Mouse (Mus musculus): ENCODE measurements around the gene Chst5.
"Not testable (repeated sequence)": the region's sequence is repeated elsewhere in the genome, so short reads cannot be mapped to it uniquely, and the experiment has no call there.

Gene Chst5

GRCm38 (mm10) chr8:111909621-111910450 lies at the start of gene Chst5:
Gene Chst5 (minus strand): TSS chr8:111910447.
- peak in 1 of 2 experiments; percentile 25 for DNase-seq

- no peak for DNase-seq
Observed at GRCm38 (mm10) chr8:111957231-111957630, 47.0 kb upstream of the Chst5 start.

DNA sequence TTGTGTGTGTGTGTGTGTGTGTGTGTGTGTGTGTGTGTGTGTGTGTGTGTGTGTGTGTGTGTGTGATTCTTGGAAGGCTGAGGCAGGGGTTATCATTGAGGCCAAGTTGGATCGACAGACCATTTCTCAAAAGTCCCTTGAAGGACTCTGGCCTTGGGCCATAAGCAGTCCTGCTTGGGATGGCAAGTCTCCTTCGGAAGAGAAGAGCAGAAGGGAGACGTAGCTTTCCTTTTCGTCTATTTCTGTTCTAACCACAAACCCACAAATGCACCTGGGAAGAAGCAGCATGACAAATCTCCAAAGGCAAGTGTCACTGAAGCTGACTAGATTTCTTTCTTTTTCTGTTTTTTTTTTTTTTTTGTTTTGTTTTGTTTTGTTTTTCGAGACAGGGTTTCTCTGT lies 45.6 kb upstream of the Chst5 start:
- no peak for DNase-seq

- DNase-seq, result no peak
Observed at GRCm38 (mm10) chr8:111954844-111955594, 44.8 kb upstream of the Chst5 start.

GRCm38 (mm10) chr8:111951936-111952335 lies 41.7 kb upstream of the Chst5 start:
- no peak for DNase-seq

GRCm38 (mm10) chr8:111951317-111951716 lies 41.1 kb upstream of the Chst5 start:
- DNase-seq, result peak in 1 of 2 experiments; percentile 5

GRCm38 (mm10) chr8:111950846-111951245 lies 40.6 kb upstream of the Chst5 start:
- no peak for DNase-seq

DNA sequence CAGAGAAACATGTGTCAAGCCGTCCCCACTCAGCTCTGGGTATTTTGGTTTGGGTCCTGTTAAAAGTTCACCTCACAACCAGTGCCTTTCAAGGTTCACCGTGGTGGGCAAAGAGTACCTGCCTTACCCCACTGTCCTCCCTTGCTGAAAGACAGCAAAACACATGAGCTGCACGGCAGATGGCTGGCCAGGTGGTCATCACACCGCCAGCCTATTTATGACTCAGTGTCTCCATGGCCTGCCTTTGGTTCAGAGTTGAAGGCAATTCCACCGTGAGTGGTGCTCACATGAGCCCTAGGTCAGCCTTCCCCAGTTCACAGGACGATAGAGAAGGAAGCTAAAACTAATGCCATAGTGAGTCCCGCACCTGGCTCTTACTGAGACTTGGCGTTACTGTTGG lies 37.7 kb upstream of the Chst5 start:
- DNase-seq, result no peak

GRCm38 (mm10) chr8:111947144-111947543 lies 36.9 kb upstream of the Chst5 start:
- no peak for DNase-seq

DNA sequence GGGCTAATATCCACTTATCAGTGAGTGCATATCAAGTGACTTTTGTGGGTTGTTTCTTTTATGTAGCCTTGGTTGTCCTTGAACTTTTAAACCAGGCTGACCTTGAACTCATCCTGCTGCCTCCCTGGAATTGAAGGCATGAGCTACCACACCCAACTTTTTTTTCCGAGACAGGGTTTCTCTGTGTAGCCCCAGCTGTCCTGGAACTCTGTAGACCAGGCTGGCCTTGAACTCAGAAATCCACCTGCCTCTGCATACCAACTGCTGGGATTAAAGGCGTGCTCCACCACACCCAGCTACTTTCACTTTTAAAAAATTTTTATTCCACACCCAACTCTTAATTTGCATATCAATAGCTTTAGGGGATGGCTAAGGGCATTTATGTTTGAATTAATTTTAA lies 33.3 kb upstream of the Chst5 start:
- DNase-seq, result no peak

- DNase-seq, result peak; percentile 59 to 61
Observed at GRCm38 (mm10) chr8:111941101-111941454, 30.8 kb upstream of the Chst5 start.

DNA sequence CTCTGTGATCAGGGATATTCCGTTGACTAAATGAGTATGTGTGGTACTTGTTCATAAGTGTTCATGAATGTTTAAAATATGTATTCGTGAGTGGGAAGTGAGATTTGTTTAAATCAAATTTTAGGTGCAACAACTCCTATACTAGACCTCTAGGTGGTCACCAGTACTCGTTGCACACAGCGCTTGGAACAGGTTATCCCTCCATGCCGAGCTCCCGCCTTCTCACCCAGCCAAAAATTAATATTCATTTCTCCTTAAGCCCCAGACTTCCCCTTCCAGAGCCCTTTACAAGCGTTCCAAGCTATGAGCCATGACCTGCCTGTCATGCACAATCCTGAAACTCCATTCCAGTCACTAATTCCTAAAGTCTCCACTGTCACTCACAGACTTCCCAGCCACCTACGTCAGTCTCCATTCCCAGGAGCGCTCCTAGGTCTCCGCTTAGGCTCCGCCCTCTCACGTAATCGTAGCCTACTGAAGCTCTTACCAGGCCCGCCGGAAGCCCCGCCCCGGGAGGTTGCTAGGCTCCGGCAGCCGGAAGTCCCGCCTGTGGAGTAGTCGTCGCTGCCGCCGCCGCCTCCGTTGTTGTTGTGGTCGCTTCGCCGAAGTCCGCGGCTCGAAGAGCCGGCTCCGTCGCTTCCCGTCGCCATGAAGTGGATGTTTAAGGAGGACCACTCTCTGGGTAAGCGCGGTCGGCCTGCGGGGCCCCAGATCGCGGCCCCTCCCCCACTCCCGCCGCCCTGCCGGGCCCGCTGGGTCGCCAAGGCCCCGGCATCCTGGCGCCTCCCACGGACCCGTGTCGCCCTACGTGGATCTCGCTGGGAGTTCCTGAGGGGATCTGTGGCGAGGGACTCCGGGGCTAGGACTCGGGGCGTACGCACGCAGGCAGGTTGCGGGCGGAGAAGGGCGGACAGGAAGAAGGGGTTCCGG lies 30.2 kb upstream of the Chst5 start, which contains the start of gene Gabarapl2:
Gene Gabarapl2 (plus strand): TSS at position 533 of the 930 bp plus-strand sequence.
- DNase-seq, result peak; percentile 97 to 98

DNA sequence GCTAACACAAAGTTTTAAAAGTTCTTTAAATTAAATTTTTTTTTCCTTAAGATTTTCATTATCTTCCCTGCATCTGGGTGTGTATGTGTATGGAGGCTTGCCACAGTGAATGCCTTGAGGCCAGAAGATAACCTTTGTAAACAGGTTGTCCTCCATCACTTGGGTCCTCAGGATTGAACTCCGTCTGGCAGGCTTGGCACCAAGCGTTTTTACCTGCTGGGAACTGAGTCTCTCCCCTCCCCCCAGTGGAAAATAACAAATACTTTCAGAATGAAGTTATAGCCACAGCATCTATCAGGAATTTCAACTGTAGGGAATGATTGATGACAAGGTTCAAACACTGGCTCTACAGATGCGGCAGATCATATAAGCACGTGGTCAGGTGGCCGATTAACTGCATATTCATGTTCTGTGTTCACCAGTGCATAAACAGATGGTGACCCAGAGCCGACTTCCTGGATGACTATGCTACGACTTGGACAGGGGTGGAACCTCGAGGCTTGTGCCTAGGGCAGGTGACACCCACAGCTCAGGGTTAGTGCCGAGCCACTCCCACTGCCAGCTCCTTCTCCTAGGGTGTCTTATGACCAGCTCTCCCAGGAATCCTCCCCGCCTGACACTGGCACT lies 29.4 kb upstream of the Chst5 start:
- peak; percentile 42 to 58 for DNase-seq

DNA sequence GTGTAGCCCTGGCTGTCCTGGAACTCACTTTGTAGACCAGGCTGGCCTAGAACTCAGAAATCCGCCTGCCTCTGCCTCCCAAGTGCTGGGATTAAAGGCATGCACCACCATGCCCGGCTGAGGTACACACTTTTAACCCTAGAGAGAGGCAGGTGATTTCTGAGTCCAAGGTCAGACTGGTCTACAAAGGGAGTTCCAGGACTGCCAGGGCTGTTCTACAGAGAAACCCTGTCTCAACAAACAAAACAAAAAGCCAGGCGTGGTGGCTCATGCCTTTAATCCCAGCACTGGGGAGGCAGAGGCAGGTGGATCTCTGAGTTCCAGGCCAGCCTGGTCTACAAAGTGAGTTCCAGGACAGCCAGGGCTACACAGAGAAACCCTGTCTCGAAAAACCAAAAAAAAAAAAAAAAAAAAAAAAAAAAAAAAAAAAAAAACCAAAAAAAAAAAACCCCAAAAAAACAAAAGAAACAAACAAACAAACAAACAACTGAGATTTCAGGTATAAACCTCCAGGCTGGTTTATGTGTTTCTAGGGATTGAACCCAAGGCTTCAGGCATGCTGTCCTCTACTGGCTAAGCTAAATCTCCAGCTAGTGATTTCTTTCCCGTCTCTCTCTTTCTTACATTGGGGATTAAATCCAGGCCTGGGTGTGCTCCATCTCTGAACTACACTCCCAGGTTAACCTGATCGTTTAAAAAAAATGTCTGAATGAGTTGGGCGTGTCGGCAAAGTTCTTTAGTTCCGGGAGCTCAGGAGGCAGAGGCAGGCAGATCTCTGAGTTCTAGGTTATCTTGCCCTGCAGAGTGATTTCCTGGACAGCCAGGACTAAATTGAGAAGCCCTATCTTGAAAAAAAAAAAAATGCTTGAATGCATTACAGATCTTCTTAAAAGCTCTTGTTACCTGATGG lies 28.1 kb upstream of the Chst5 start:
- not testable (repeated sequence) for DNase-seq

DNA sequence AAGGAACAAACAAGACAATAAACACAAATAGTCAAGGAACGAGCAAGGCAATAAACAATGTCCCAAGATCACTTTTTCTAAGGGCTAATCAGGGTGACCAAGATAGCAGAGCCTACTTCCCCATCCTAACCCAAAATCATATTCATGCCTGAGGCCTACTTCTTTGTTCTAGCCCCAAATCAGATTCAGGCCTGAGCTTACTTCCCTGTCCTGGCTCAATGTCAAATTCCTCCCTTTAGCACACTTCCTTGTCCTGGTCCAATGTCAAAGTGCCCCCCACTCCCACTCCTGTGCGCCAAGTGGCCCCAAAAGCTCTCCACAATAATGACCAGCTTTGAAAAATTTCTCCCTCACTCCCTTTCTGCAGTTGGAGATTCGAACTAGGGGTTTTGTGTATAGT lies 26.9 kb upstream of the Chst5 start:
- DNase-seq, result no peak

- DNase-seq, result no peak
Observed at GRCm38 (mm10) chr8:111934201-111934600, 24.0 kb upstream of the Chst5 start.

DNA sequence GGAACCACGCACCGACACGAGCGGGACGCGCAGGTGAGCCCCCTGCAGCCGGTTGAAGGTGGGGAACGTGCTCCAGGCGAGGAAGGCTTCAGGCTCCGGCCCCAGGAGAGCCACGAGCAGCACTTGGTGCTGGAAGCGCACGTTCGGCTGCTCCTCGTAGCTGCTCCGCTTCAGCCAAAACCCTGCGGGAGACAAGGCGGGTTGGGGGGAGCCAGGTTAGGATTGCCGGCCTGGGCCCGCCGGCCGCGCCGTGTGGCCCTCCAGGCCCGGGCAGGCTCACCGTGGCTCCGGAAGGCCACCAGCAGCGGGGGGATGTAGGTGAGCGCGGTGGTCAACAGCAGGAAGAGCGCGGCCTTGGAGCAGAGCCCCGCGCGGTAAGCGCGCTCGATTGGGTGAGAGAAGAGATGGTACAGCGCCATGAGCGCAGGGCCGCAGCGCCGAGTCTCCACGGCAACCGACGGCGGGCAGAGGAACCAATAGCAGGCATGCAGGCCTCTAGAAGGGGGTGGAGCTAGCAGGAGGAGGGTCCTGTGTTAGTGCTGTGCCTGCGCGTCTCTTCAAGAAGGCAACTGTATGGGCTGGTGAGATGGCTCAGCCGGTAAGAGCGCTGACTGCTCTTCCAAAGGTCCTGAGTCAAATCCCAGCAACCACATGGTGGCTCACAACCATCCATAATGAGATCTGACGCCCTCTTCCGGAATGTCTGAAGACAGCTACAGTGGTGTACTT lies 23.3 kb upstream of the Chst5 start, which contains the start of gene Tmem231:
Gene Tmem231 (minus strand): TSS at position 534 of the 729 bp plus-strand sequence.
- DNase-seq, result peak; percentile 89 to 92

DNA sequence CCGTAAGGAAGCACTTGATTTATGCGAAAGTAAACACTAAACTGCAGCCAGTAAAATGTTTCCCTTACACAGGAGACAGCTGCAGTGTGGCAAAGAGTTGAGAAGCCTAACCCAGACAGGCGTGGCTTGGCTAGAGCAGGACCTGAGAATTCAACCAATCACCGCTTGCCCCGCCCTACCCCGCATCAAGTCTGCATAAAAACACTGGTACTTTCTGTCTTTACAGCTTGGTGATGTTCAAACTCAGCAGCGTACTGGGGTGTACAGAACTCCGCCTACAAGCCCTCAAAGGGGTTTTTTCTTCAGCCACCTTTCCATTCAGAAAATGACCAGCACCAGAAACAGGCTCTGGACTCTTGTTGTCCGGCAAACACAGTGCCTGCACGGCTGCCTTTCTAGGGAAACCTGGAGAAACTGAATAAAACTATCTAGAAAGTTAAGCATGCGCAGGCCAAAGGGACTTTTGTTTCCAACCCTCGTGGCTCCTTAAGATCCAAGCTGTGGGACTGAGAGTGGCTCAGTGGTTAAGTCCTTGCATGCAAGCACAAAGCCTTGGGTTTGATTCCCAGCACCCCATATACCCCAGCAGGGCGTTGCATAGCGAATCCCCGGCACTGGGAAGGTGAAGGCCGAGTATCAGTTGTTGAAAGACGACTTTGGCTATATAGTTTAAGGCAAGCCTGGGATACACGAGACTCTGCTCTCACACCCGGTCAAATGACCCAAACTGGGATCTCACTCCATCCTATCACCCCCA lies 22.5 kb upstream of the Chst5 start:
- peak; percentile 76 to 81 for DNase-seq

- DNase-seq, result no peak
Observed at GRCm38 (mm10) chr8:111931721-111932120, 21.5 kb upstream of the Chst5 start.

Data from lung, postnatal 4 days (tissue).